Mouse (Mus musculus) adrenal gland, adult 8-10 months (tissue): ENCODE data around the gene Nek10. TPM values are rescaled to one million over a fixed set of nuclear protein-coding genes. Genes with fewer than 3 reads are reported as not detected.
"Not testable (repeated sequence)": the region's sequence is repeated elsewhere in the genome, so short reads cannot be mapped to it uniquely, and the experiment has no call there.

Experiments used
- DNase-seq: peaks from one replicate; pipeline ENCODE4 v3.0.0; 2022
- total RNA-seq, 4 experiments: library from RNA; stranded (reverse); gene quantifications; 2 replicates each; pipeline ENCODE4 v1.2.4; 2022

The Nek10 gene
- total RNA-seq, 4 experiments from 2014 or later, result 0.03 to 0.28 (median 0.06) TPM

DNA sequence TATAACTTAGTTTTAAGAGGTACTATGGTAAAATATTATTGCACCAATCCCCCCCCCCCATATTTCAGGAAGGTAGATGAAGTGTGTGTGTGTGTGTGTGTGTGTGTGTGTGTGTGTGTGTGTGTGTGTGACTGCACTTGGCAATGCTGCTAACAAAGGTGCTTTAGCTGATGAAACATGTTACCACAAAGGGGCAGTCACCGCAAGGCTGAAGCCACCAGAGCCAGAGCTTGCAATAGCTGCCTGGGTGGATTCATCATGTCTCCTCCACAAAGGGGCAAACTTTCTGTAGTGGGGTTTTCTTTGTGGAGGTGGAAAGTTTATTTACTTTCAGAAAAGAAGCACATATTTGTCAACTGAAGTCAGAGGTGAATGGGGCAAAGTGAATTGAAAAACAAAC is 67.9 kb downstream of the Nek10 start:
- no peak for DNase-seq

DNA sequence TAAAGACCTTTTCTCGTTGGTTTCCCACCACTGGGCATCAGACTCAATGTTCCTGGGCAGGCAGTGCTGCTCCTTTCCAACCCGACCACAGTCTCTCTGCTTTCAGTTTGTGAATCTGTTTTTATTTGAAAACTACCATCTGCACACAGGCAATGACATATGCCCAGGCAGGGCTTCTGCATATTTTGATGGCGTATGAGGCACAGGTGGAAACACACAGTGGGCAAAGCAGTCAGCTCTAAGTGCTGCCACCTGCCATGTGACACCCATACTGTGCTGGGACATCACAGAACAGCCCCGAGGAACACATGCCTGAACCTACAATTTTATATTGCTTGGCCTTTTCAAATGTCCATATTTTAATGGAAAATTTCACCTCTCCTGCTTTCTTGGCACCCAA is 68.5 kb downstream of the Nek10 start:
- no peak for DNase-seq

DNA sequence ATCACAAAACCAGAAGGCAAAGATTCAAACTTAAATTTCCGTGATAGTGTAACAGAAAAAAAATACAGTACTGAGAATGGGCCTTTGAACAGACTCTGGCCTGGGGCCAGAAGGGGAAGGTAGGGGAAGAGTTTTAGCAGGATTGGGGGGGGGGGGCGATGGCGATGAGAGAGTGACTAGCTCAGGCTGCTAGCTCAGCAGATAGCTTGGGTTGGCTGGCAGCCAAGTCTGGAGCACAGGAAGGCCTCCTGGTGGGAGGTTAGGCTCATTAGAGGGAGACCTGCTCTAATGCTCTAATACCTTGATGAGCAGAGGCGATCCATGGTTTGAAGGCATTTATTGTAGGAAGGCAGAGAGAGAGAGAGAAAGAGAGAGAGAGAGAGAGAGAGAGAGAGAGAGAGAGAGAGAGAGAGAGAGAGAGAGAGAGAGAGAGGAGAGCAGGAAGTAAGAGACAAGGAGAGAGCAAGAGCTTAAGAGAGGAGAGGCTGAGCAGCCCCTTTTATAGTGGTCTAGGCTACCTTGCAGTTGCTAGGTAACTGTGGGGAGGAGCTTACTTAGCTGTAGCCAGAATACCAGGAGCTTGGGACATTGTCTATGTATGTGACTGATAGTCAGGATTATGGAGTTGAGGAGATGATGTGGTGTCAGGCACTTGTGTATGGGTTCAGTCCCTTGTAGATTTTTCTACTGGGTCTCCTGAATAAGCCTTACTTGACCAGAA is 90.9 kb downstream of the Nek10 start:
- DNase-seq, result no peak

DNA sequence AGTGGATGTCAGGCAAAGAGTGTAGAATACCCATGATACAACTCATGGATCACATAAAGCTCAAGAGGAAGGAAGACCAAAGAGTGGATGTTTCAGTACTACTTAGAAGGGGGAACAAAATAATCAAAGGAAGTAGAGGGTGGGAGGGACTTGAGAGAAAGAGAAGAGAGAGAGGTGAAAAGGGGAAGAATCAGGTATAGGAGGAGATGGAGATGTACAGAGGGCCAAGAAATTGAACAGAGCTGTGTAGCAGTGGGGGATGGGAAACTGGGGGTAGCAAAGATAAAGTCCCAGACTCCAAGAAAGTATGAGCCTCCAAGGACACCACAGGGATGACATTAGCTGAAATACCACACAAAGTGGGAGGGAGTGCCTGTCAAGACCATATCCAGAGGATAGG is 91.6 kb downstream of the Nek10 start:
- DNase-seq, result no peak

DNA sequence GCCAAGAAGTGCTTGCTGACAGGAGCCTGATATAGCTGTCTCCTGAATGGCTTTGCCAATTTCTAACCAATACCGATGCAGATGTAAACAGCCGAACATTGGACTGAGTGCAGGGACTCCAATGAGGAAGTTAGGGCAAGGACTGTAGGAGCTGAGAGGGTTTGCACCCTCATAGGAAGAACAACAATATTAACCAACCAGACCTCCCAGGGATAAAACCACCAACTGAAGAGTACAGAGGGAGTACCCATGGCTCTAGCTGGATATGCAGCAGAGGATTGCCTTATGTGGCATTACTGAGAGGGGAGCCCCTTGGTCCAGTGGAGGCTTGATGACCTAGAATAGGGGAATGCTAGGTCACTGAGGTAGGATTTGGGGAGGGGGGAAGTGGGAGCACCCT is 92.1 kb downstream of the Nek10 start:
- DNase-seq, result no peak

DNA sequence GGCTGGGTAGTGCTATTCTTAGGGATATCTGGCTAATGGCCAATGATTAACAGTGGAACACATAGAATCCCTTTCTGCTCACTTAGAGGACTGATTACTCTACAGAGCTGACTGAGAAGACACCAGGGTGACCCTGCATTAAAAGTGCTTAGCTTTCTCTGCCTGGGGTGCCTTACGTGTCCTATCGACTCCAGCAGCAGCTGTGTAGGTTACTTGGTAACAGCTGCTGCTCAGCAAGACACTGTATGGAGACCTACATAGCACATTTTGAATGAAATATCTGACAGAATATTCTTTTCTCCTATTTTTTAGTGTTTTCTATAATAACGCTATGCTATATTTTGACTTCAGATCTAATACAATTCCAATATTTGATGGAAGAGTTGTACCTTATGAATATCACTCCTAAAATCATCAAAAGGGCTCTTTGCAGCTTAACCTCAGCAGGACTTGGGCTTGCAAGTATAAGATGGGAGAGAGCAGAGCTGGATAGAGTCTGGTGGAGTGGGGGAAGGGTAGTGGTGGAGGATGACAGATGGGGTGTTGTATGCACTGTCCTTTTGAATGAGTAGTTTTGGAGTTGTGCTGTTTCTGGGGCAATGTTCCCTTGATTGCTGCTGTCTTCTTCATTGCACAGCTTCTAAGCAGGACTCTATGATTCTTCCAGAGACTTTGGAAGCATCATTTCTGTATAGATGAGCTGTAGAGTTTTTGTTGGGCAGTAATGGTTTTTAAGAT is 93.4 kb downstream of the Nek10 start:
- no peak for DNase-seq

DNA sequence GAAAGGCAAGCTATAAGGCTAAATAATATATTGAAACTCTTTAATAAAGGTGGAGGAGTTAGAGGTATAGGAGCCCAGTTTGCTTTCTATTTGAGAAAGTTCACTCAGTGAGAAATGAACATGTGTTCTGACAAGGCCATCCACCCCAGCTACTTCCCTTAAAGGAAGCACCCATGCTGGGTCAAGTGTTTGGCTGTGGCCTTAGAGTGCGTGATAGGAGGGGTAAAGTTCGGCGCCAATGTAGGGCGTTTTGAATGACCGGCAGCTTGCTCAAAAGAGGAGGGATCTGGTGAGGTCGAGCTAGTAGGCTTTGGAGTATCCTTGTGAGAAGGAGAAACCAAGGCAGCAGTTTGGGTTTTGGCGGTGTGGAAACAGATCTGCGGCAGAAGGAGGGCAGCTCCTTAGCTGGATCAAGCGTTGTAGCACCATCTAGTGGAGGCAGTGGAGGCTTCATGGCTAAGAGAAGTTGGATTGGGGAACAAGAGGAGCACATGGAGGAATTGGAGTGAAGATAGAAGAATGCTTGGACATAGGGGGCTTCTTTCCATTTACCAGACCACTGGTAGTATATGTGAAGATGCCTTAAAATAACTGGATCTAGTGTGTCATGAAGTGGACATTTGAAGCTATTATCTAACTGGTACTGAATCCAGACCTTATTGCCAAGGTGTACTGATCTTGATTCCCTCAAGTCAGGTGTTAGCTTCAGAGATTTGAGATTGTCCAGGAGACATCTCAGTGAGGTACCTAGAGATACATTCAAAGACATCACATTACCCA is 101.7 kb downstream of the Nek10 start:
- peak; percentile 39 for DNase-seq

DNA sequence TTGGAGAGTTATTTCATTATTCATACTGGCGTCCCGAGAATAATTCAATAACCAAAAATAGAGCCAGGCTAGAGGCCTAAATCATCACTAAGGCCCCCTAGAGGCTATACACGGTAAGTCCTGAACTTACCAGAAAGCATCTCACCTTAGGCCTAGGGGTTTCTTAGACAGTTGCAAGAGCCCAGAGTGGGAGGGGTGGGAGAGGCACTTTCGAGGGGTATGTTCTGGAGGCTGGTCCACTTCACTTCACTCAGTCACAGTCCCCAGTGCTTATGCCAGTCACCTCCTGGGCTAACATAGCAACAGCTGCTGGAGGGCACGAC is 102.3 kb downstream of the Nek10 start:
- DNase-seq, result no peak

DNA sequence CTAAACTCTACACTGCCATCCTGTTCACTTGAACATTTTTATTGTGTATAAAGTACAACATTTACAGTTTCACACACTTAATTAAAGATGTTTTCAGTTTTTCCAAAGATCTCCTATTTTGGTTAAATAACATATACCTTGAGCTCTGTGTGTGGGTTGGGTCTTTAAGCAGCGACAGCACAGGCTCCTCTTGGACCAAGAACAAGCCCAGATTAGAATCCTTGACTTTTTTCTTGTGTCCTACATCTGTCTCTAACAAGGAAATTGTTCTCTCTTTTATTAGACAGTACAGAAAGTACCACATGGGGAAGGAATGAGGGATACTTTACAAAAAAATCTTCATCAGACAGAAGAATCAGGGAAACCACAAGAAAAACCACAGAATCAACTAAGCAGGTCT is 122.4 kb downstream of the Nek10 start:
- DNase-seq, result no peak

DNA sequence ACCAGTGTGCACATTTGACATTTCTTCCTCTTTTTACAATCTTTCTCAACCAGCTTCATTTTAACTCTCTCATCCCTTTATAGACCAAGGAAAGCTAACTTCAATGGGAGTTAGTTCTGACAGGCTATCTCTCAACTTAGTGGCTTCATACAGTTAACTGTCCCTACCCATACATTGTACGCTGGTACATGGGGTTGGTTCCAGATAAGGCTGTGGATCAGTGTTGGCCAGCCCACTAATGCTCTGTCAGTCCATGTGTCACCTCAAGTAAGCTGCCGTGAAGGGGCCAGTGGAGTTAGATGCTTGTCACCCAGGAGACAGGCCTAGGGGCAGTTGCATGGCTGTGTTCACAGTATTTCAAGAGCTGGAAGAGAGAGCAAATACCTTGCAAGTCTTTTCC is 124.3 kb downstream of the Nek10 start:
- no peak for DNase-seq

DNA sequence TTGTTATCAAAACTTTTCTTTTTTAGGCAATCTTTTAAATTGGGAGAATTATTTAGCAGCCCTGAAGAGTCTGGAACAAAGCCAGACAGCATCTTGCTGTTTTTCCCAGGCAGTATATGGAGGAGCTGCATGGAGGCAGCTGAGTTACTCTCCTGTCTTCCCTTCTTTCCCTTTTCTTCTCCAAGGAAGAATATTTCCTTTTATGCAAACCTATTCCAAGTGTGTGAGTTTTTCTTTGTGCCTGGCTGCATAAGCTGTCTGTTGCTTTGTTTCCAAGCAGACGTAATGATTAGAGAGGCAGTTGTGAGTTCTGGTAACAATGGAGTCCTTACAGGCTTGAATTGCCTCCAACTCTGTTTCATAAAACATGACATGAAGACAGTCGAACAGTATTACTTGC is 131.8 kb downstream of the Nek10 start:
- DNase-seq, result no peak

DNA sequence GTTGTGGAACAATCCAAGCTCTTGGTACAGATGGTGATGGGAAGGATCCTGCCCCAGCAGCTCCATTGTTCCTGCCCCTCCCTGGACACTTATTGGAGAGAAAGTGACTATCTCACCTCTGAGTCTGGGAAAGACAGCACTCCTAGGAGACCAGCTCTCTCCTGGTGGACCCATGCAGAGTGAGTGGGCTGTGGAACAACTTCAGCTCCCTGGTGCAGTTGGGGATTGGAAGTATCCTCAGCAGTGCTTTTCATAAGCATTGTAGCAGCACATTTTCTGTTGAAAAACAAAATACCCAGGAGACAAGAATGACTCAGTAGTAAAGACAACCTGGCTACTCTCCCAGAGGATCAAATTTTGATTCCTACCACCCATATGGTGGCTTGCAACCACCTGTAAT is 142.7 kb downstream of the Nek10 start:
- DNase-seq, result no peak

DNA sequence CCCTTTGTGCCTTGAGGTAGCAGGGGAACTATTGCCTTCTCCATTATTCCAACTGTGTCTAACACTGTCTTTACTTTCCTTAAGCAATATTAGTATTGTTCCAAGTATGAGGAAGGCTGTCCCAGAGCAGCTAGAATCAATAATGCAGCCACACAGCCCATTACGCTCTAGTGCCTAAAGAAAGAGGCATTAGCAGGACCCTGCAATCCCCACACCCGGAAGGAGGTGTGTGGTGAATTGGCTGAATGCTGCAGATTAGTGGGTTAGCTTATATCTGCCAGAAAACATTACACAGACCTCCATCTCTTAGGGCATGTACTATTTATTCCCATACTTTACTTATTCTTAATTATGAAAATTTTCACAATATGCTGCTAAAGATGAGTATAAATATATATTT is 145.8 kb downstream of the Nek10 start:
- DNase-seq, result no peak

DNA sequence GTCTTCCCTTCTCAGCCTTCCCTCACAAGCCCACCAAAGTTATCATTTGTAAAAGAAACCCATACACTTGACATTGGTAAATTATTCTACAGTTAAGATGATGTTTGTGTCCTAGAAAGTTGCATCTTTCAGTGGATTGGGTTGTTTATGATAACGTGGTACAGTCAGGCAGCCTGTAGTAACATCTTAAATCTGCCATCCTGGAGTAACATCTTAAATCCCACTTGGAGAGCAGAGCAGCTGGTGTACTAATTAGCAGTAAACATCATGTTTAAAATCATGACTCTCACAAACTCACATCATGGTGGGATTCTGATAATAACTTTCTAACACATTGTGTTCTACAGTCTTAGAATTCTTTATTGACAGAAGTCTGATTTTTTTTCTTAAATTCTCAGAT is 148.6 kb downstream of the Nek10 start:
- no peak for DNase-seq

DNA sequence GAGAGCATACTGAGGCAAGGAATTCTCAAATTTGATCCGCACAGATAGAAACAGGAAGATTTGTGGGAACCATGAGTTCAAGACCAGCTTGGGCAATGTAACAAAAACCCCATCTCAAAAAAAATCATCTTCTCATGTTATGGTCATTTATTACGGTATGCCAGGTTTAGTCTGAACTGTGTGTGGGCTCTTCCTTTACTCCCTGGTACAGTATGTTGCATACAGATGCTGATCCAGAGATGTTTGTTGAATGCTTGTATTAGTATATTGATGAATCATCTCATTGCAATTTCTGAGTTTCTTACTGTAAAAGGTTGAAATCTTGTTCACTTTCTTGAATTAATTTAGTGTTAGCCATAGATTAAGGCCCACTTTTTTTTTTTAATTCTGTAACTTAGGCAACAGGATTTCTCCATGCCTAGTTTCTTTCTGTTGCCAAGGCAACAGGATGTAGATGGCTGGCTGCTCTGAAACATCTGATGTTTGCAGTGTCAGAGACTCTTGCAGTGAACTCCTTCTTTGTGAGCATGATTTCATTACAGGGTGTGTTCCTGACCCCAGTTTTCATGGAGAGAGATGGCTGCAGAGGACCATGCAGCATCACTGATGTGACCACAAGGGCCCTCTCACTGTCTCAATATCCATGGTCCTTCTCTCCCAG is 156.7 kb downstream of the Nek10 start:
- DNase-seq, result no peak

DNA sequence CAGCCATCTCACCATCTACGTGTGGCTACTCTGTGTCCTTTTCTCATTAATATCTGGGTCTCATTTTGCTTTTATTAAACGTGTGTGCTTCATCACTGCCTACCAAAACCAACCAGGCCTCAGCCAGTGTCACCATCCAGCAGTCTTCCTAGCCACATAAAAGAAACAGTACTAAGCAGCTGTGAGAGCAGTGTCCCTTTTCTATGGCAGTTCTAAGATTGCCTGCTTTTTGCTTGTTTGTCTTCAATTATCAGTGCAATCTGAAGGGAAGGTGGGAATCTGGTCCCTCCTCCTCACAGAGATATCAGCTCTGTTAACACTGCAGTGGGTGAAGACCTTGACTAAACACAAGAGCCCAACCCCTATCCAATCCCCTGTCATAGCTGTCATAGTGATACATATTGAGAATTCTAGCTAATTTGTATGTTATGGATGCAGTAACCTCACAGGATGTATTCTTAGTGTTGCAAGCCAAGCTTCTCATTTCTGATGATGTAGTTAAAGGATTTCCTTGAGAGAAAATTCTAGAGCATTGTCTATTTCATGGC is 157.3 kb downstream of the Nek10 start:
- no peak for DNase-seq

DNA sequence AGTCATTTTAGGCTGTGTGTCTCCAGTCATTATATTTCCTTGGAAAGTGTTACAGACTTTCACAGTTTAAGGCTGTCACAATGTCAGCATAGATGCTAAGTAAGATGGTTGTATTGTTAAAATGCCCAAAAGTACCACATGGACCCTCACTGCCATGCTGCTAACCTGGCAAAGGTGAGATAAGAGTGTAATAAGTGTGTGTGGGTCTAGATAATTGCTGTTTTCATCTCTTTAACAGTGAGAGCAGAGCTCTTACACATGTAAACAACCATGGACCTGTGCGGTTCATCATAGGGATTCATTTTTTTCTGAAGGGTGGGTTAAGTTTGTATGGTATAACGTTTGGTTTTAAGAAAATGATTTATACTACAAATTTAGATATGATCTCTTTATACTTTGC is 167.4 kb downstream of the Nek10 start:
- no peak for DNase-seq

DNA sequence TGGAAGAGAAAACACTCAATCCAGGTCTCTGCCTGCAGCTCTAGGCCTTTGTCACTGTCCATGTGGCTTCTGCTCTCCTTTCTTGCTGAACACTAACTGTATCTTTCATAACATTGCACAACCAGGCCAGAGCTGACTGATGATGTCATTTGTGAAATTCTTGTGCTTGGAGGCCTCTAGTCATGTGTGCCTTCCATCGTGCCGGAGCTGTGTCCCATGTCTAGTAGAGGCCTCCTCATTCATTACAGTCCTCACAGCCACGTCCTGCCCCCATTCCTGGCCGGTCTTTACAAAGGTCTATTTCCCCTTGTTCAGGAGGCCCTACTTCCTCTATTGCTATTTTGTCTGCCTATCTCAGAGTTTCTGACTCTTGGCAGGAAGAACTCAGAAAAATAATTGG is 167.8 kb downstream of the Nek10 start:
- peak; percentile 7 for DNase-seq

DNA sequence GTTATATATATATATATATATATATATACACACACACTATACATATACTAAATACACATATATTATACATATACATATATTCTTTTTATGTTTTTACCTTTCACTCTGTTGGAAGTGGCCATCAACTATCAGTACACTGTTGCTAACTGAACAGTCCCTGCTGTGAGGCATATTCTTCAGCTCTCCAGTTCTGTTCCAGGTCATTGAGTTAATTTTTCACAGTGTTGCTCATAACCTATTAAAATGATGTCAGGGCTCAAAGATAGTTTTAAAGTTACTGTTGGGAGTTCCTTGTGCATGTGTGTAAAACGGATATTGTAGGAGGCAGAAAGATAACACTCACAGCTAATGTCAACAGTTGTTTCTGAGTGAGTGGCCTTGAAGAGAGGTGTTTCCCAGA is 170.9 kb downstream of the Nek10 start:
- no peak for DNase-seq

DNA sequence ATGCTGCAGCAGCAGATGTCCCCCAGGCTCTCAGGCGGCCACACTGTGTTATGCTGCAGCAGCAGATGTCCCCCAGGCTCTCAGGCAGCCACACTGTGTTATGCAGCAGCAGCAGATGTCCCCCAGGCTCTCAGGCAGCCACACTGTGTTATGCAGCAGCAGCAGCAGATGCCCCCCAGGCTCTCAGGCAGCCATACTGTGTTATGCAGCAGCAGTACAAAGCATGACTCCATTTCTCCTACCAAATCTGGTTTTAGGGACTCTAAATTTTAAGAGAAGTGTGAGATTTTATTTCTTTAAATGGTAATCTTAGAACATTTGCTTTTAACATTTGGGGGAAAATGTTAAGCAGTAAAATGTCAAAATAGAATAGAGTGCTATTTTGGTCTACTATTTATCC is 180.9 kb downstream of the Nek10 start:
- DNase-seq, result not testable (repeated sequence)

DNA sequence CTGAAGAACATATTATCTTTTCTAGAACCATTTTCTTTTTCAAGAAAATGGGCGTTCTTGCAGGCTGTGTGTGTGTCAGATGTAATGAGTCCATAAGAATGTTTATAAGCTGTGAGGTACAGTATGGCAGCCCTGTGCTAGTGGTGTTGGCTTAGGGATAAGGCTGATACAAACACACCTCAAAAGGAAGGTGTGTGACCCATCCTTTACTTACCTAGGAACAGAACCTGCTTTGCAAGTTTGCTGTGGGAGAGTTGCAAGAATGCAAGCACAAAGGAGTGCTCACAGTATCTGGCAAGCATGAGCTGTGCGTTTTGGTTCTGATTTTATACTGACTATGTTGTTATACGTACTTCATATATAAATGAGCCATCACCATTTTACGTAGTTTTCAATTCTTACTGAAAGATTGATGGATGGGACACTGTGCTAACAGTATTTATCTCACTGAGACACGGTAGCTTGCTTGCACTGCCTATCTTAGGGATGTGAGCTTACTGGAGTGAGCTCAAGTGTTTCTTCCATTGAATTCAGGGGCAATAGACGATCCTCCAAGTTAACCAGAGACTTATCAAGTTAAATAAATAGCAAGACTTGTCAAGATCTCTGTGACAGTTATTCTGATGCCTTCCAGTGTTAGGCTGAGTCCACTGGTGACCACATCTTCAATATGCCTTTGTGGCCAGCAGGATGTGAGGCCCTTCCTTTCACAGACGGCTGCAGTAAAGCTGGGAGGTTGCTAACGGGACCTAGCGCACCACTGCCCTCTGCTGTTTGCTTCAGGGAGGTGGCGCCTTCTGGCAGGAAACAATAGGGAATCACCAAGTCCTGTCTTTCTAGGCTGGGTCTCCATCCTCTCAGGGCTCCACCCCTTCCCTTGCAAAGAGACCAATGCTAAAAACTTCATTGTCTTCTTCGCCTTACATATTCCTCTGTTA is 181.8 kb downstream of the Nek10 start:
- DNase-seq, result peak; percentile 20

DNA sequence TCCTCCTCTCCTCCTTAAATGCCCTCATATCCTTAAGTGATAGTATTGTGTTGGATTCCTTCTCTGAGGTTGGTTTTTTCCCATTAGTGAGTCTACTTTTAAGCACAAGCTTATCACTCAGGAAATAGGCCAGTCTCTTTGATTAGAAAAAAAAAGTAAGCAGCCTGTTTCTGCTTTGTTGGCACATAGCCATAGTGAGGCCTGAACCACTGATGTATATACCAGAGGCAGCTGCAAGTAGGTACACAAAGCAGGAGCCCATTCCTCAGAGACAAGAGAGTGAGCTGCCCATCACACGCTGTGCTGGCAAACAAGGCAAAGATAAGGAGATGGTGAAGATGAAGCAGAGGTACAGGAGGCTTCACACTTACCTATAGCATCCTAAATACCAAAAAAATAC is 184.2 kb downstream of the Nek10 start:
- no peak for DNase-seq
